Comparison of ENCODE assay signal across 22 mouse cellular contexts in genomic region chr2:70829946-70830610, GRCm38 (mm10). TPM values are rescaled to one million over a fixed set of nuclear protein-coding genes. Genes with fewer than 3 reads are reported as not detected.
DNase-seq lines count a peak whose midpoint lies in the region; ATAC-seq and TF ChIP-seq lines count a peak whose summit lies in the region.
"Had no signal": no experiment of that assay in that cellular context is flagged by ENCODE, and none has a peak within 500 bp of the region (broad histone marks: within the 10 kb centered on the region; RNA-seq: fewer than 3 reads in every experiment).

No protein-coding gene starts in this region.

- H3K9ac ChIP-seq in heart, embryonic 12.5 days = no peak overlapping the region
- peak overlapping the region; percentile 50 for H3K9ac ChIP-seq in liver, embryonic 16.5 days (ENCODE audit: low read depth, low read length)
- no peak overlapping the region for H3K9ac ChIP-seq in hindbrain, postnatal 0 days (replicated peaks; ENCODE audit: low read length)
- H3K9ac ChIP-seq: forebrain, postnatal 0 days; hindbrain, embryonic 14.5 days; limb, embryonic 12.5 days had no signal

- H3K4me2 ChIP-seq in heart, embryonic 12.5 days = no peak overlapping the region
- peak overlapping the region; percentile 47 for H3K4me2 ChIP-seq in liver, embryonic 16.5 days (ENCODE audit: low read depth, low read length)
- no peak overlapping the region for H3K4me2 ChIP-seq in hindbrain, postnatal 0 days (ENCODE audit: low read depth, low read length)
- H3K4me2 ChIP-seq: hindbrain, embryonic 14.5 days; limb, embryonic 12.5 days had no signal

- no peak for ATAC-seq in heart, embryonic 12.5 days (ENCODE audit: insufficient number of reproducible peaks, low FRiP score)
- no peak for ATAC-seq in liver, embryonic 16.5 days (ENCODE audit: low read depth)
- ATAC-seq in frontal cortex, adult (ENCODE audit: low TSS enrichment) = no peak
- no peak for ATAC-seq in hindbrain, postnatal 0 days
- ATAC-seq: forebrain, postnatal 0 days; intestine, embryonic 16.5 days had no signal

- DNase-seq in heart, adult 11 months = peak; percentile 84
- peak; percentile 52 for DNase-seq in ZHBTc4 (ENCODE audit: low read depth, low spot score)
- DNase-seq in thymus, postnatal 14 days = peak; percentile 53
- no peak for DNase-seq in kidney, adult 18-20 months
- DNase-seq in hindbrain, postnatal 0 days (ENCODE audit: low spot score) = no peak
- DNase-seq: cerebellum, postnatal 10 days; forebrain, postnatal 0 days; gastrocnemius, adult 2 months; heart, adult 18-20 months; heart, postnatal 10 days; retina, postnatal 1 day; right cerebral cortex, postnatal 4 days had no signal

- no peak for TF ChIP-seq CTCF in hindbrain, postnatal 0 days (IDR thresholded peaks at IDR 0.05; ENCODE audit: low read depth)

- WGBS in heart, embryonic 12.5 days = 79% methylated on average over 5 of the region's 5 CpGs
- 27% methylated on average over 5 of the region's 5 CpGs for WGBS in liver, embryonic 16.5 days (ENCODE audit: insufficient replicate concordance)
- 88% methylated on average over 5 of the region's 5 CpGs for WGBS in hindbrain, postnatal 0 days

- no peak overlapping the region for H3K27ac ChIP-seq in heart, embryonic 12.5 days (ENCODE audit: poor library complexity, severe bottlenecking)
- peak overlapping the region; percentile 61 for H3K27ac ChIP-seq in liver, embryonic 16.5 days (ENCODE audit: low read length)
- H3K27ac ChIP-seq in hindbrain, postnatal 0 days = no peak overlapping the region
- H3K27ac ChIP-seq: gastrocnemius, adult 2 months; hindbrain, embryonic 14.5 days; kidney, postnatal 0 days; left cerebral cortex, adult 2 months; limb, embryonic 12.5 days; midbrain, embryonic 10.5 days had no signal

- H3K4me1 ChIP-seq in heart, embryonic 12.5 days (replicated peaks) = 0 out of 2 replicates have a peak, but pooled peaks cover 3% of the 10 kb centered on the region
- peaks cover 49% of the 10 kb centered on the region for H3K4me1 ChIP-seq in liver, embryonic 16.5 days (ENCODE audit: control insufficient read depth, low read depth, low read length)
- no peaks in the 10 kb centered on the region for H3K4me1 ChIP-seq in hindbrain, postnatal 0 days (ENCODE audit: insufficient read depth, low read length)
- H3K4me1 ChIP-seq: limb, embryonic 12.5 days had no signal

- 0 out of 2 replicates have a peak, but pooled peaks cover 3% of the 10 kb centered on the region for H3K9me3 ChIP-seq in heart, embryonic 12.5 days (replicated peaks)
- H3K9me3 ChIP-seq in liver, embryonic 16.5 days (replicated peaks; ENCODE audit: control insufficient read depth, low read length) = no peaks in the 10 kb centered on the region
- no peaks in the 10 kb centered on the region for H3K9me3 ChIP-seq in hindbrain, postnatal 0 days (ENCODE audit: low read length)
- H3K9me3 ChIP-seq: limb, embryonic 12.5 days; midbrain, embryonic 10.5 days had no signal

- H3K4me3 ChIP-seq in heart, embryonic 12.5 days = no peak overlapping the region
- H3K4me3 ChIP-seq in liver, embryonic 16.5 days (ENCODE audit: low read depth, low read length) = no peak overlapping the region
- no peak overlapping the region for H3K4me3 ChIP-seq in hindbrain, postnatal 0 days (ENCODE audit: low read length)
- H3K4me3 ChIP-seq: gastrocnemius, adult 2 months; left cerebral cortex, adult 2 months; limb, embryonic 12.5 days; midbrain, embryonic 10.5 days; myocyte had no signal

- H3K36me3 ChIP-seq in heart, embryonic 12.5 days = no peaks in the 10 kb centered on the region
- no peaks in the 10 kb centered on the region for H3K36me3 ChIP-seq in liver, embryonic 16.5 days (ENCODE audit: control insufficient read depth, insufficient read depth)
- H3K36me3 ChIP-seq in hindbrain, postnatal 0 days (ENCODE audit: insufficient read depth, low read length) = no peaks in the 10 kb centered on the region
- H3K36me3 ChIP-seq: limb, embryonic 12.5 days; midbrain, embryonic 10.5 days had no signal

- H3K27me3 ChIP-seq in heart, embryonic 12.5 days (replicated peaks) = no peaks in the 10 kb centered on the region
- no peaks in the 10 kb centered on the region for H3K27me3 ChIP-seq in liver, embryonic 16.5 days (ENCODE audit: control insufficient read depth, insufficient read depth, low read depth, low read length)
- no peaks in the 10 kb centered on the region for H3K27me3 ChIP-seq in hindbrain, postnatal 0 days (ENCODE audit: insufficient read depth, low read length)
- H3K27me3 ChIP-seq: limb, embryonic 12.5 days had no signal

RNA-seq across cellular contexts. Expression of gene Tlk1, which starts 4.5 kb away (rescaled TPM):
- 38.5 and 43.6 TPM in 2 replicates for polyA plus RNA-seq in heart, embryonic 12.5 days (2016; fragmentation: Nextera tagmentation; extraction: Ambion mirVana)
- polyA plus RNA-seq in liver, embryonic 16.5 days (2015; fragmentation: Nextera tagmentation; extraction: Ambion mirVana) = 16.5 and 17.9 TPM in 2 replicates
- total RNA-seq in hindbrain, postnatal 0 days (2014; rRNA removed) = 17.3 and 22.8 TPM in 2 replicates
- 23.8 and 27.0 TPM in 2 replicates for polyA plus RNA-seq in hindbrain, postnatal 0 days (2015; fragmentation: Nextera tagmentation; extraction: Ambion mirVana)

Comparison
In these comparisons a context has a peak if more than half of its experiments do, and no peak if none do; other contexts are left out.
1. DNase-seq: peak in heart, adult 11 months (single experiment), ZHBTc4 (single experiment) and thymus, postnatal 14 days (single experiment); none in kidney, adult 18-20 months (single experiment) and hindbrain, postnatal 0 days (single experiment).